Mouse (Mus musculus) MEL (cell line): ENCODE data around the gene Magi2. TPM values are rescaled to one million over a fixed set of nuclear protein-coding genes. Genes with fewer than 3 reads are reported as not detected.

Experiments used
- DNase-seq: peaks from one replicate; pipeline ENCODE4 v3.0.0; 2011; ENCODE audit warnings: low read depth, low spot score
- H3K27ac ChIP-seq: 2 replicates; pipeline ENCODE4 v1.5.1; 2012; ENCODE audit warnings: low read depth, mild to moderate bottlenecking, control low read depth, low read length, moderate library complexity; ENCODE audit not compliant: control insufficient read depth
- H3K27me3 ChIP-seq, 2 experiments: fragments of 150-350 bp in 1 of 2; sonication (generic) in 1 of 2; 2 replicates each; pipeline ENCODE4 v1.6.1; 2012; ENCODE audit warnings: low read length in 2 of 2, mild to moderate bottlenecking in 2 of 2, improper control_type of control experiment in 1 of 2, moderate library complexity in 1 of 2; ENCODE audit not compliant: insufficient read depth in 2 of 2, control insufficient read depth in 1 of 2
- H3K36me3 ChIP-seq, 2 experiments: 2 replicates each; pipeline ENCODE4 v1.6.1; 2012 to 2014; ENCODE audit warnings: low read length in 2 of 2, improper control_type of control experiment in 1 of 2, inconsistent platforms in 1 of 2, mild to moderate bottlenecking in 1 of 2; ENCODE audit not compliant: insufficient read depth in 2 of 2, control insufficient read depth in 1 of 2
- H3K4me1 ChIP-seq, 2 experiments: fragments of 150-350 bp in 1 of 2; sonication (generic) in 1 of 2; 2 replicates each; pipeline ENCODE4 v1.6.1; 2012; ENCODE audit warnings: low read length in 2 of 2, improper control_type of control experiment in 1 of 2, mild to moderate bottlenecking in 1 of 2; ENCODE audit not compliant: insufficient read depth in 2 of 2, control insufficient read depth in 1 of 2
- H3K4me3 ChIP-seq, 2 experiments: fragments of 150-350 bp in 1 of 2; sonication (generic) in 1 of 2; 2 replicates each; pipeline ENCODE4 v1.5.1; 2012; ENCODE audit warnings: low read depth in 2 of 2, low read length in 2 of 2, mild to moderate bottlenecking in 2 of 2, moderate library complexity in 2 of 2, control low read depth in 1 of 2, improper control_type of control experiment in 1 of 2; ENCODE audit not compliant: control insufficient read depth in 1 of 2, insufficient read depth in 1 of 2
- H3K79me2 ChIP-seq: 2 replicates; pipeline ENCODE4 v1.6.1; 2012; ENCODE audit warnings: mild to moderate bottlenecking, low read length, moderate library complexity; ENCODE audit not compliant: control insufficient read depth, poor library complexity, insufficient read depth
- H3K9ac ChIP-seq: 2 replicates; pipeline ENCODE4 v1.6.1; 2012; ENCODE audit warnings: low read depth, mild to moderate bottlenecking, control low read depth, low read length, moderate library complexity; ENCODE audit not compliant: control insufficient read depth, poor library complexity, severe bottlenecking
- H3K9me3 ChIP-seq: fragments of 150-350 bp; sonication (generic); replicated peaks from 2 replicates; pipeline ENCODE4 v1.6.1; 2012; ENCODE audit warnings: mild to moderate bottlenecking, low read length, improper control_type of control experiment, moderate library complexity; ENCODE audit not compliant: insufficient read depth
- CHD2 ChIP-seq: IDR thresholded peaks from 2 replicates; pipeline ENCODE4 v1.6.1; 2011; ENCODE audit warnings: low read length, improper control_type of control experiment
- CTCF ChIP-seq, 3 experiments: IDR thresholded peaks in 2 of 3; conservative IDR thresholded peaks in 1 of 3; 2 replicates each; pipeline ENCODE4 v1.5.1; 2011 to 2012; ENCODE audit warnings: low read length in 3 of 3, low read depth in 2 of 3, mild to moderate bottlenecking in 2 of 3, improper control_type of control experiment in 1 of 3, inconsistent platforms in 1 of 3, mixed read lengths in 1 of 3, moderate library complexity in 1 of 3; ENCODE audit not compliant: control insufficient read depth in 1 of 3, insufficient read depth in 1 of 3, poor library complexity in 1 of 3, severe bottlenecking in 1 of 3
- E2F4 ChIP-seq: IDR thresholded peaks from 2 replicates; pipeline ENCODE4 v1.6.1; 2011; ENCODE audit warnings: low read depth, low read length, improper control_type of control experiment, borderline replicate concordance
- ELF1 ChIP-seq: IDR thresholded peaks from 2 replicates; pipeline ENCODE4 v1.6.1; 2014; ENCODE audit warnings: low read depth, mild to moderate bottlenecking, inconsistent platforms, low read length, improper control_type of control experiment, moderate library complexity
- ETS1 ChIP-seq: IDR thresholded peaks from 2 replicates; pipeline ENCODE4 v1.6.1; 2012; ENCODE audit warnings: low read depth, mild to moderate bottlenecking, inconsistent platforms, low read length, improper control_type of control experiment, moderate library complexity
- HCFC1 ChIP-seq: IDR thresholded peaks from 2 replicates; pipeline ENCODE4 v1.6.1; 2012; ENCODE audit warnings: low read depth, mild to moderate bottlenecking, inconsistent platforms, low read length, improper control_type of control experiment, moderate library complexity
- KAT2A ChIP-seq: conservative IDR thresholded peaks from 2 replicates; pipeline ENCODE4 v1.6.1; 2012; ENCODE audit warnings: low read depth, low read length, improper control_type of control experiment, inconsistent platforms
- MAX ChIP-seq: IDR thresholded peaks from 2 replicates; pipeline ENCODE4 v1.6.1; 2011; ENCODE audit warnings: low read length, improper control_type of control experiment
- MAZ ChIP-seq: IDR thresholded peaks from 2 replicates; pipeline ENCODE4 v1.6.1; 2012; ENCODE audit warnings: low read depth, mild to moderate bottlenecking, inconsistent platforms, low read length, improper control_type of control experiment
- MYC ChIP-seq: IDR thresholded peaks from 2 replicates; pipeline ENCODE4 v1.6.1; 2011; ENCODE audit warnings: low read depth, mild to moderate bottlenecking, low read length, improper control_type of control experiment, moderate library complexity
- NELFE ChIP-seq: IDR thresholded peaks from 2 replicates; pipeline ENCODE4 v1.6.1; 2011; ENCODE audit warnings: low read depth, low read length, improper control_type of control experiment
- NRF1 ChIP-seq: IDR thresholded peaks from 2 replicates; pipeline ENCODE4 v1.6.1; 2014; ENCODE audit warnings: low read depth, mild to moderate bottlenecking, inconsistent platforms, low read length, improper control_type of control experiment, moderate library complexity; ENCODE audit not compliant: poor library complexity, insufficient read depth, severe bottlenecking
- POLR2A ChIP-seq, 2 experiments: IDR thresholded peaks; 2 replicates each; pipeline ENCODE4 v1.6.1; 2011 to 2012; ENCODE audit warnings: low read length in 2 of 2, mild to moderate bottlenecking in 2 of 2, control low read depth in 1 of 2, improper control_type of control experiment in 1 of 2, low read depth in 1 of 2, moderate library complexity in 1 of 2; ENCODE audit not compliant: control insufficient read depth in 1 of 2, insufficient read depth in 1 of 2, poor library complexity in 1 of 2
- POLR2AphosphoS2 ChIP-seq: IDR thresholded peaks from 2 replicates; pipeline ENCODE4 v1.6.1; 2011; ENCODE audit warnings: low read length, improper control_type of control experiment
- SMC3 ChIP-seq: IDR thresholded peaks from 2 replicates; pipeline ENCODE4 v1.6.1; 2011; ENCODE audit warnings: low read depth, low read length, improper control_type of control experiment
- USF2 ChIP-seq, 2 experiments: IDR thresholded peaks; 2 replicates each; pipeline ENCODE4 v1.6.1; 2011 to 2012; ENCODE audit warnings: improper control_type of control experiment in 2 of 2, low read length in 2 of 2, borderline replicate concordance in 1 of 2, inconsistent platforms in 1 of 2, low read depth in 1 of 2, mild to moderate bottlenecking in 1 of 2; ENCODE audit not compliant: insufficient read depth in 1 of 2
- ZC3H11A ChIP-seq: IDR thresholded peaks from 2 replicates; pipeline ENCODE4 v1.6.1; 2012; ENCODE audit warnings: low read depth, mild to moderate bottlenecking, inconsistent platforms, low read length, improper control_type of control experiment
- ZMIZ1 ChIP-seq: IDR thresholded peaks from 2 replicates; pipeline ENCODE4 v1.6.1; 2012; ENCODE audit warnings: low read depth, mild to moderate bottlenecking, inconsistent platforms, low read length, improper control_type of control experiment, moderate library complexity
- polyA plus RNA-seq, 2 experiments: library from polyadenylated mRNA; stranded (reverse) in 1 of 2; unstranded in 1 of 2; fragments of >175 nt in 1 of 2; fragments of >200 nt in 1 of 2; gene quantifications; 2 replicates each; pipeline versions ENCODE4 v1.2.1 to v1.2.4; 2012; ENCODE audit warnings: low replicate concordance in 2 of 2, low read depth in 1 of 2; ENCODE audit not compliant: insufficient read length in 2 of 2, insufficient read depth in 1 of 2, missing spikeins in 1 of 2
- total RNA-seq: library from RNA; depleted of rRNA; stranded (reverse); fragments of 300-350 nt; gene quantifications from 2 replicates; pipeline ENCODE4 v1.2.3, GENCODE M21; 2012

Gene Magi2
- total and polyA plus RNA-seq, 3 experiments, result 0.46 to 0.47 TPM; not detected in 1

GRCm38 (mm10) chr5:19262816-19263215, 36.0 kb downstream of the Magi2 start:
- Histone ChIP-seq H3K27me3 (no peaks in the 10 kb centered on the region), H3K4me3 (no peak overlapping the region), H3K9ac (no peak overlapping the region), H3K9me3 (no peaks in the 10 kb centered on the region), H3K79me2 (no peaks in the 10 kb centered on the region), H3K4me1 (no peaks in the 10 kb centered on the region), H3K36me3 (no peaks in the 10 kb centered on the region), H3K27ac (no peak overlapping the region)
- no peak for TF ChIP-seq POLR2AphosphoS2
- TF ChIP-seq E2F4, result no peak
- TF ChIP-seq CHD2, result no peak
- no peak for DNase-seq

GRCm38 (mm10) chr5:19264627-19265026, 37.8 kb downstream of the Magi2 start:
- Histone ChIP-seq H3K27me3 (no peaks in the 10 kb centered on the region), H3K79me2 (no peaks in the 10 kb centered on the region), H3K27ac (no peak overlapping the region), H3K4me1 (no peaks in the 10 kb centered on the region), H3K36me3 (no peaks in the 10 kb centered on the region), H3K9me3 (no peaks in the 10 kb centered on the region), H3K4me3 (no peak overlapping the region)
- peak; percentile 9 for DNase-seq
- TF ChIP-seq CTCF (IDR thresholded peaks at IDR 0.05 in 2 of 3, conservative IDR thresholded peaks at IDR 0.05 in 1 of 3; ENCODE audit: control insufficient read depth in 1 of 3, insufficient read depth in 1 of 3, low read depth in 2 of 3, low read length in 3 of 3, poor library complexity in 1 of 3, severe bottlenecking in 1 of 3) (peak; percentile 25 to 27 (median 26); a peak in 3 of 6 replicates), NRF1 (no peak), MYC (no peak), ZMIZ1 (no peak), NELFE (no peak), MAZ (no peak), ZC3H11A (no peak), POLR2A (IDR thresholded peaks at IDR 0.05; ENCODE audit: control insufficient read depth in 1 of 2, insufficient read depth in 1 of 2, low read depth in 1 of 2, low read length in 2 of 2, poor library complexity in 1 of 2) (no peak), ELF1 (no peak), SMC3 (peak; percentile 44), HCFC1 (no peak), KAT2A (no peak), ETS1 (no peak), MAX (no peak), USF2 (IDR thresholded peaks at IDR 0.05; ENCODE audit: borderline replicate concordance in 1 of 2, insufficient read depth in 1 of 2, low read depth in 1 of 2, low read length in 2 of 2) (no peak)
- TF ChIP-seq, all 39 proteins: peak for 2
- H3K9ac ChIP-seq, result no peak overlapping the region
